8 mouse cellular contexts compared by ENCODE assay signal in the genomic region with DNA sequence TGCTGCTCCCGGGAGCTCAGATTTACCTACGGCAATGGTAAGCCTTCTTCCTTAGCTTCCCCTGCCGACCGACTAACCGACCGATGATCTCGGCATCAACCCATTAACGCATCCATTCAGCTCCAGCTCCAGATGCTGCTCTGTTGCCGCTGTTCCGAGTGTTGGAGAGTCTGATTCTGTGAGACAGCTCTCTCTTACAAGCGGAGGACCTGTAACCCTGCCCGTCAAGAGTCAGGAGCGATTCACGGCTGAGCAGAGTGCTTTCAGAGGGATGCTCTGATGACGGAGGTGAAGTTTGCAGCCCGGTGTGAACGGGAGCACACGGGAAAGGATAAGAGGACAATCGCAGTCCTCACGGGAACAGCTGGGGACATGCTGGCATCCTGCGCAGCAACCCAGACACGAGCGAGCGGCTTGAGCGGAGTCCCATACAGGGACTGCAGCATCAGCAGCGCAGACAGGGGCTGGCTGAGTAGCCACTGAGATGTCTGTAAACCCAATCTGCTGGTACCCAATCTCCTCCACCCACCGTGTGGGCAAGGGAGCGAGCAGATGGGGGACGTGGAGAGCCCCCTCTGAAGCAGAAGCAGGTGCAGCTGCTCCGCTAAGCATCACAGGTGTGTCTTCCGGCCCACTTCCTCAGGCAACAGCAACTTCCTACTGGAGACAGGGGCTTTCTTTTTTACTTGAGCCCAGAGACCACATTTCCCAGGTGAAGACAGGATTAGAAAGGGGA.
A peak's percentile ranks its signal among the peaks of the same experiment; 100 is the strongest.
DNase-seq lines count a peak whose midpoint lies in the region; ATAC-seq and TF ChIP-seq lines count a peak whose summit lies in the region.

No protein-coding gene starts in this region.

- H3K27ac ChIP-seq in kidney, embryonic 15.5 days = no peak overlapping the region
- no peak overlapping the region for H3K27ac ChIP-seq in kidney, adult 2 months (ENCODE audit: insufficient read depth, low read depth, low read length)
- peak overlapping the region; percentile 76 for H3K27ac ChIP-seq in hindbrain, embryonic 13.5 days
- peak overlapping the region; percentile 79 for H3K27ac ChIP-seq in neural tube, embryonic 15.5 days (replicated peaks)

- 29% methylated on average over 31 of the region's 31 CpGs for WGBS in kidney, embryonic 15.5 days
- WGBS in kidney, adult 2 months = 32% methylated on average over 31 of the region's 31 CpGs
- WGBS in hindbrain, embryonic 13.5 days = 18% methylated on average over 31 of the region's 31 CpGs
- WGBS in neural tube, embryonic 15.5 days = 13% methylated on average over 31 of the region's 31 CpGs

- TF ChIP-seq POLR2A in kidney, adult 2 months (IDR thresholded peaks at IDR 0.05; ENCODE audit: low read depth, low read length) = no peak

- H3K27me3 ChIP-seq in kidney, embryonic 15.5 days = peaks cover 7% of the 10 kb centered on the region
- no peaks in the 10 kb centered on the region for H3K27me3 ChIP-seq in kidney, adult 2 months (replicated peaks; ENCODE audit: control insufficient read depth, insufficient read depth, low read length)
- H3K27me3 ChIP-seq in hindbrain, embryonic 13.5 days = peaks cover 14% of the 10 kb centered on the region
- H3K27me3 ChIP-seq in neural tube, embryonic 15.5 days (replicated peaks) = 0 out of 2 replicates have a peak, but pooled peaks cover 3% of the 10 kb centered on the region

- no peaks in the 10 kb centered on the region for H3K36me3 ChIP-seq in kidney, embryonic 15.5 days
- H3K36me3 ChIP-seq in kidney, adult 2 months (ENCODE audit: control insufficient read depth, insufficient read depth, low read length) = no peaks in the 10 kb centered on the region
- H3K36me3 ChIP-seq in hindbrain, embryonic 13.5 days = no peaks in the 10 kb centered on the region
- H3K36me3 ChIP-seq in neural tube, embryonic 15.5 days = no peaks in the 10 kb centered on the region

- peaks cover 27% of the 10 kb centered on the region for H3K4me1 ChIP-seq in kidney, embryonic 15.5 days
- H3K4me1 ChIP-seq in kidney, adult 2 months (ENCODE audit: control insufficient read depth, insufficient read depth, low read length) = peaks cover 9% of the 10 kb centered on the region; the same call in 1 of the 2 replicates
- peaks cover 55% of the 10 kb centered on the region for H3K4me1 ChIP-seq in hindbrain, embryonic 13.5 days (replicated peaks)
- peaks cover 54% of the 10 kb centered on the region for H3K4me1 ChIP-seq in neural tube, embryonic 15.5 days

- ATAC-seq in kidney, embryonic 15.5 days (replicated peaks; ENCODE audit: low FRiP score) = no peak
- peak; percentile 17 for ATAC-seq in hindbrain, embryonic 13.5 days (ENCODE audit: low FRiP score)
- ATAC-seq in neural tube, embryonic 15.5 days (ENCODE audit: low FRiP score) = peak; percentile 42

- DNase-seq in kidney, adult 2 months = no peak
- peak; percentile 37 for DNase-seq in embryo, embryonic 11 days
- no peak for DNase-seq in yolk sac, embryonic 10.5 days (ENCODE audit: low spot score)
- no peak for DNase-seq in left cerebral cortex, adult 8-10 months (ENCODE audit: low spot score in 2 of 2)
- DNase-seq in left cerebral cortex, adult 9 months (ENCODE audit: low spot score in 2 of 2) = no peak

- TF ChIP-seq CTCF in kidney, adult 2 months (conservative IDR thresholded peaks at IDR 0.05; ENCODE audit: insufficient read depth, insufficient read length, low read depth, low read length) = no peak

- H3K4me3 ChIP-seq in kidney, embryonic 15.5 days (replicated peaks) = peak overlapping the region; percentile 1; the same call in 1 of the 2 replicates
- no peak overlapping the region for H3K4me3 ChIP-seq in kidney, adult 2 months (ENCODE audit: insufficient read depth, low read depth, low read length)
- H3K4me3 ChIP-seq in hindbrain, embryonic 13.5 days = peak overlapping the region; percentile 43
- peak overlapping the region; percentile 44 for H3K4me3 ChIP-seq in neural tube, embryonic 15.5 days (replicated peaks)

- H3K9ac ChIP-seq in kidney, embryonic 15.5 days = peak overlapping the region; percentile 14; the same call in 1 of the 2 replicates
- peak overlapping the region; percentile 73 for H3K9ac ChIP-seq in hindbrain, embryonic 13.5 days
- H3K9ac ChIP-seq in neural tube, embryonic 15.5 days (replicated peaks) = peak overlapping the region; percentile 59

- H3K9me3 ChIP-seq in kidney, embryonic 15.5 days (replicated peaks) = no peaks in the 10 kb centered on the region
- H3K9me3 ChIP-seq in hindbrain, embryonic 13.5 days = no peaks in the 10 kb centered on the region
- no peaks in the 10 kb centered on the region for H3K9me3 ChIP-seq in neural tube, embryonic 15.5 days (replicated peaks)

- H3K4me2 ChIP-seq in kidney, embryonic 15.5 days = peak overlapping the region; percentile 46
- H3K4me2 ChIP-seq in hindbrain, embryonic 13.5 days = peak overlapping the region; percentile 64
- peak overlapping the region; percentile 69 for H3K4me2 ChIP-seq in neural tube, embryonic 15.5 days

Comparison
In these comparisons a context has a peak if more than half of its experiments do, and no peak if none do; other contexts are left out.
1. H3K27ac ChIP-seq: peak in hindbrain, embryonic 13.5 days (single experiment) and neural tube, embryonic 15.5 days (single experiment); none in kidney, embryonic 15.5 days (single experiment) and kidney, adult 2 months (single experiment).
2. H3K9ac ChIP-seq: peak in every context shown above with its lines; median percentile 73 in hindbrain, embryonic 13.5 days; 59 in neural tube, embryonic 15.5 days; 14 in kidney, embryonic 15.5 days.
3. Peak in every context shown above with its lines, with median percentiles within 50 percentile points of each other: H3K4me2 ChIP-seq.